Mouse (Mus musculus): ENCODE results near the gene Slc3a2.

Slc3a2 gene

DNA sequence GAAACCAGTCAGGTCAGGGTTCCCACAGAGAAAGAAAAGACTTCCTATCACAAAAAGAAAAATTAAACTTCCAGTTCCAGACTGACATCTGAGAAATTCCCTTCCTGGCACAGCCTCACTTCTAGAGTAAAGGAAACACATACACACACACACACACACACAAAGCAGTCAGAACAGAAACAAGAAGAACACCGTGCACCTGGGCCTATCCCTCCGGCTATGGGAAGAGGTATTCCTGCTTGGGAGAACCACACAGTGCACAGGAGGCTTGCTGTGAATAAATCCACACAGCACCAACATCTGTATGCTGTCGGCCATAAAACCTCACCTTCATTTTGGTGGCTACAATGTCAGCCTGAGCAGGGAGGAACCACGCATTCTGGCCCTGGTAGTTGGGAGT, 11.7 kb downstream of the Slc3a2 start:
- DNase-seq (ENCODE audit: low spot score in 2 of 2): no peak

DNA sequence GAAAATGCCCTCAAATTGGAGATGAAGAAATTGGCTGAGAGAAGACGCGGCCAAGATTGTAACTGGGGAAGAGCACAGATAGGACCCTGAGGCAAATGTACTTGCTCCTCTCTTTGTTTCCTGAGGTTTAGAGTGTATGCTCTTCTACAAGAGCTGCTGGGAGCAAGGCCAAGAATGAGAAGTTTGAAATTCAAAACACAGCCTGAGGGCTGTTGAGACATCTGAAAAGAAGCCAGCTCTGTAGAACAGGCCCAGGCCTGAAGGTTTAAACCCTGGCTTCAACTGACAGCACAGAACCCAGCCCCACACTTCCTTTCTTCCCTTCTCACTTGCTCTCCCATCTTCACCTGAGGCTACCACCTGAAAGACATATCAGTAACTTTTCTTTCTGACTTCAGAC, 13.1 kb downstream of the Slc3a2 start:
- no peak for DNase-seq (ENCODE audit: low spot score in 2 of 2)

DNA sequence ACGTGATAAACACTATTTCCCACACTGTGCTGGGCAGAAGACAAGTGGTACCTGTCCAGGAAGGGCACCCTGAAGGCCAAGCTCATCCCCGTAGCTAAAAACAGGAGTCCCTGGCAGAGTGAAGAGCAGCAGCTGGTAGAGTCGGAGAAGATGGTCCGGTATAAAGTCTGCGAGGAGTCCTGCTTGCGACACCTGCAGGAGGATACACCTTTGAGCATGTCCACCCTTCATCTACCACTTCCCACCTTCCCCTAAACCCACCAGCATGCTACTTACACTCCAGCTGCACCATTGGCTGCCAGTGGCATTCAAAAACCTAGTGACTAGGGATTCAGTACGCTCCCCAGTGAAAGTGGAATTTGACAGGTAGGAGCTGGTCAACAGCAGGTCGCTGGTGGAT, 14.2 kb downstream of the Slc3a2 start:
- no peak for DNase-seq (ENCODE audit: low spot score in 2 of 2)

DNA sequence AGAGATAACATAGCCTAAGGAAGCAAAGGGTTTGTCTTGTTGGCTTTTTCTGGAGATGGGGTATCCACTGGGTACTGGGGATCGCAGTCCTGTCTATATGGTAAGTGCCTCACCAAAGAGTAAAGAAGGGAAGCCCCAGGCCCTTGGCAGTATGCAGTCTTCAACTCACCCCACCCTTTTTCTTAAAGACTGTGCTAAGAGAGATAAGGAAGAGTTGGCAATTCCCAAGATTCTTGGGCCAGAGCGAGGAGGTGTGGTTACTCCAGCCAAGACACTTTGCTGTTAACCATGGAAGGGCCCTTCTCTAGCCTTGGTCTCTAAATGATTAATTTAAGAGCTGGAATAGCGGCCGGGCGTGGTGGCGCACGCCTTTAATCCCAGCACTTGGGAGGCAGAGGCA, 16.2 kb downstream of the Slc3a2 start:
- DNase-seq (ENCODE audit: low spot score in 2 of 2): no peak

DNA sequence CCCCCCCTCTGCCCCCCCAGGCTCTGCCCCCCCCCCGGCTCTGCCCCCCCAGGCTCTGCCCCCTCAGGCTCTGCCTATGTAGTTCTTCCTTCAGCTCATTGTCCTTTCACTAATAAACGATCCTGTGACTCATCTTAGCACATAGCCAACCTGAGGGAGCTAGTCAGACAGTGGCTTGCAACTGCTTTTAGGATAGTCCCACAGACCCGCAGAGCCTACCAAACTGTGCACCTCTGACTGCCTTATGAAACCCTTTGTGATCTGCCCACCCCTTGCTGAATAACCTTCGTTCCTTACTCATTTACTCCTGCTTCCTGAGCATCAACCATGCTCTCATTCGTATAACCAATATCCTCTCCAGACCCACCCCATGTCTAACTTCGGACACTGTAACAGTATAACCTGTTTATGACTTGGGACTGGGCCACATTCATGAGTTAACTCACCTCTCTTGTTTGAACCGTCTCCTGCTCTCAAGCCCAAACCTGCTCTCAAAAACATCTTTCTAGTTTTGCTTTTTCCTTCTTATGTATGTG, 17.0 kb downstream of the Slc3a2 start:
- DNase-seq (ENCODE audit: low spot score in 2 of 2): no peak

DNA sequence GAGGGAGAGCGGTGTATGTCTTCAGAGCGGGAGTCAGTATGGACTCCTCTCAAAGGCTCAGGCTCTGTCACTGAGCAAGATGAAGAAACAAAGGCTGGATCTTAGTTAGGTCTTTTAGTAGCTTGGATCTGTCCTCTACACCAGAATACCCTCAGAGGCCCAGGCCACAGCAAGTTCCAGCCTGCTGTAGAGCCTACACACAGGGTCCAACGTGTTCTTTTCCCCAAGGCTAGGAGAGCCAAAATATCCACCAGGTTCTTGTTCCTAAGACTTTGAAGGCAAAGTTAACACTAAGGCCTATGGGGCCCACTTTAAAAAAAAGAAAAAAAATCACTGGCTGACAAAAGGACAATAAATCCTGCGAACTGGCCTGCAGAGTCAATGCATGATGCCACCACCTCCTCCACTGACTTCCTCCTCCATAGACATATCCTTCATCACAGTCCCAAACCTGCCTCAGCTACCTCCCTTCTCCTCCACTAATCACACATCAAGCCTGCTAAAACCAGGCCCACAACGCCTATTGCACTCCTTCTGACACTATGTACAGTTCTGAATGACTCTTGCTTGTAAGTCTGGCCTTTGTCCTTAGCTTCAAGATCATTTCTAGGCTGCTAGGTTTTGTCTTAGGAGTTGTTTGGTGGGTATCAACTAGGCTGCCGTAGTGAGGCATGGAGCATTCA, 18.0 kb downstream of the Slc3a2 start:
- DNase-seq (ENCODE audit: low spot score in 2 of 2): no peak

DNA sequence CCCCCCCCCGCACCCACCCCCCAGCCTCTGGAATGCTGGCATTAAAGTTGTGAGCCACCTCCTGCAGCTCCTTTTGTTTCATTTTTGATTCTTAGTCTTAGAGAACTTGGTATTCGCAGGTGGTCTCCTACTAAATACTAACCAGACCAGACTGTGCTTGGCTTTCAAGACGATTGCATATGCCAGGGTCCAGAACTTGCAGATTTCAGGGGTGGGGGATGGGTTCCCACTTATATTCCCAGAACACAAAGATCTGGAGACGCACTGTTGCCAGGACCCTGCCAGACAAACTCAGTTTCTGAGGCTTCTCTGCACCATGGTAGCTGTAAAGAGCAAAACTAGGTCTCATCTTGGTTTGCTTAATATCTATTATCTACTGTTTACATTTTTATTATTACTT, 19.6 kb downstream of the Slc3a2 start:
- DNase-seq (ENCODE audit: low spot score in 2 of 2): no peak

DNA sequence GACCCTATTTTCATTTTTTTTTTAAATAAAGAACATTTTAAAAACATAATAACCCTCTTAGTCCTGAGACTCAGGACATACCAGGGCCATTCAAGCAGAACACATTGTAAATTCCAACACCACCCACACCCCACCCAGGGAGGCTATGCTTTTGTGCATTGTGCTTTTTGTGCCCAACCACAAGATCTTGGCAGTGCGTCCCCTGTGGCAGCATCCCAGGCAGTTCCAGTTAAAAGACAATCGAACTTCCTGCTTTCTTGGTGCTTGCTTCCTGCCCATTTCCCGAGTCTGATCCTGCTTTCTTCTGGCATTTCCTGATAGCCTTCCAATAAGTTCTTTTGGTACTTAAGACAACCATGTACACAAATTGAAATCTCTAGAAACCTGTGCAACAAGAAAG, 20.7 kb downstream of the Slc3a2 start:
- DNase-seq (ENCODE audit: low spot score in 2 of 2): no peak

DNA sequence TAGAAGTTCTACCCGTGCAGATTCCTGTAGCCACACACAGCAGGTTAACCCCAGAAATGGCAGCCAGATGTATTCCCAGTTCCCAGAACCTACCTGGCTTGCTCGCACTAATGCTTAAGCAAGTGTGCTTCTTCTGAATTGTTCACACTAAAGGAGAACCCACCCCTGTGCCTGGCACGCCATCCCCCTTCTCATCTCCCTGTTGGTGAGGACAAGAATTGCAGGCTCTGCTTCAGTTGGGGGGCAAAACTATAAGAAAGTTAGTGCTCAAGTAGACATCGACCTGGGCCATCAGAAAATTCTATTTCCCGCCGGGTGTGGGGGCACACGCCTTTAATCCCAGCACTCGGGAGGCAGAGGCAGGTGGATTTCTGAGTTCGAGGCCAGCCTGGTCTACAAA, 23.5 kb downstream of the Slc3a2 start:
- no peak for DNase-seq (ENCODE audit: low spot score in 2 of 2)

DNA sequence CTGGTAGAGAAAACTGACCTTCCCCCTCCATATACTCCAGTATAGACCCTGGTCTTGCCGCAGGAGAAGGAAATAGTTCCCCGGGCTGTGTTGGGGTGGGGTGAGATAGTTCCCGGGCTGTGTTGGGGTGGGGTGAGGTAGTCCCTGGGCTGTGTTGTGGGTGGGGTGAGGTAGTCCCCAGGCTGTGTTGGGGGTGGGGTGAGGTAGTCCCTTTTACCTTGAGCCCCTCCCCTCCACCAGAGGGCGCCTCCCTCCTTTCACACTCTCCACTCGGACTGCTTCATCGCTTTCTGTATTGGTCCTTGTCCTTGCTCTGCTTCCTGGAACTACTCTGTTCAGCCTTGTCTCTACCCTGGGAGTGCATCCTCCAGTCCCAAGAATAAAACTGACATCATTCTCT, 27.8 kb downstream of the Slc3a2 start:
- DNase-seq (ENCODE audit: low spot score in 2 of 2): no peak

DNA sequence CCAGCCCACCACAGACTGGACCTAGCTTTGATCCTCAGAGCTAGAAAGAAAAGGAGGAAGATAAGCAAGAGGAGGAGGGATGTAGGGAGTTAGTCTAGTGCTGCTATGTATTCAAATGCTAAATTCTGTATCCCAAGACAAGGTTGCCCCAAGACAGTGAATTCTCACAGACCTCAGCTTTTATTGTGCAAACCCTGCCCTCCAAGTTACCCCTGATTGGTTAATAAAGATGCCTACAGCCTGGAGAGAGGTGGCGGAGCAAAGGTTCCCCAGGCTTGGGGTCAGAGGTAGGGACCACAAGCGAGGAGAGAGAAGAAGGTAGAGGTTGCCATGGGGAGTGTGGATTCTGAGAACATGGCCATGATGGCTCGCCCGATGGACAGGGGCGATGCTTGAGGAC, 30.4 kb downstream of the Slc3a2 start:
- DNase-seq (ENCODE audit: low spot score in 2 of 2): no peak

DNA sequence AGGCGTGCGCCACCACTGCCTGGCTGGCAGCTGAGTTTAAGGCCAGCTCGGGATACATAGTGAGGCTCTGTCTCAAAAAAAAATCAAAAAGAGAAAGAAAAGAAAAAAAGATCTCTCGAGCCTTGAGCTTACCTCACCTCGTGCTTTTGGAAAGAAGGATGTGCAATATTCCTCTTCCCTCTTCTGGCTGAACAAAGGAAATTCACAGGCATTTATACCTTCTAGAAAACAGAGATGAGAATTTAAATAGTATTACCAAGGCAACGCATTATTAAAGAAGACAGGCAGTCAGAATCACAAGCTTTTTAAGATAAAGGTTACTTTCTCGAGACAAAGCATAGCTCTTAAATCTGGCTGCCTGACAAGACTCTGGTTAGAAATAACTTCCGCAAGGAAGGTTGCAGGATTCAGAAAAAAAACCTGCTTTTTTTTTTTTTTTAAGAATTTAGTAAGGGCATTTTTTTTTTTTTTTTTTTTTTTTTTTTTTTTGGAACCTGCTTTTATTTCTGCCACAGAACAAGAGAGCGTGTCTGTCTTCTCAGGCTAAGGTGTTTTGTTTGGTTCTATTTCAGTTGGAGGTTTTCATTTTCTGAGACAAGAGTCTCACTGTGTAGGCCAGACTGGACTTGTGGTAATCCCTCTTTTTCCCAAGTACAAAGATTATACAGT, 31.2 kb downstream of the Slc3a2 start:
- DNase-seq (ENCODE audit: low spot score in 2 of 2): no peak

DNA sequence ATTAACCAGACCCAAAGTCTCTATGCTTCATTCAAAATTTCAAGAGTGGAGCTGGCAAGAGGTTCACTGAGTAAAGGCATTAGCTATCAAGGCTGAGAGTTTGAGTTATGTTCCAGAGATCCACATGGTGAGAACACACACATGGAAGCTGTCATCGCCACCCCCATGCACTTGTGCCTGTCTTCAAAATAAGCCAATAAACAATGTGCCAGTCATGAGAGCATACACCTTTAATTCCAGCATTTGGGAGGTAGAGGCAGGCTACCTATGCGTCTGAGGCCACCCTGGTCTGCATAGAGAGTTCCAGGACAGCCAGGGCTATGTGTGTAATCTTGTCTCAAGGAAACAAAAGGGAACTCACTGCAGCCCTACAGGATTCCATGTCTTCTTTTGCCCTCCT, 39.5 kb downstream of the Slc3a2 start:
- no peak for DNase-seq (ENCODE audit: low spot score in 2 of 2)

DNA sequence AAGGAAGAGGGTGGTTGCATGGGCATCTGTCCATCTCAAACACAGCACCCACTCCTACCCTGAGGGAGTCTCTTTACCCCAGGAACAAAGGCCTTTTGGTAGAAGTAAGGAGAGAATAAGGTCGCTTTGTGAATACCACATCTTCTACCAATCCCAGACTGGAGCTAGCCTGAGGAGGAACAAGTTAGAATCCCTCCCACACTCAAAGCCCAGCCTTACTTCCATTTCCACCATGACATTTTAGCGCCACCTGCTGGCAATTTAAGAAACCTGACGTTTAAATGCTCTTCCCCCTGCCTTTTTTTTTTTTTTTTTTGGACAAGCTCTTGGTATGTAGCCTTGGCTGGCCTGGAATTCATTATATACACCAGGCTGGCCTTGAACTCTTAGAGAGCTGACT, 40.2 kb downstream of the Slc3a2 start:
- peak in 1 of 2 experiments; percentile 70 for DNase-seq (ENCODE audit: low spot score in 2 of 2)

DNA sequence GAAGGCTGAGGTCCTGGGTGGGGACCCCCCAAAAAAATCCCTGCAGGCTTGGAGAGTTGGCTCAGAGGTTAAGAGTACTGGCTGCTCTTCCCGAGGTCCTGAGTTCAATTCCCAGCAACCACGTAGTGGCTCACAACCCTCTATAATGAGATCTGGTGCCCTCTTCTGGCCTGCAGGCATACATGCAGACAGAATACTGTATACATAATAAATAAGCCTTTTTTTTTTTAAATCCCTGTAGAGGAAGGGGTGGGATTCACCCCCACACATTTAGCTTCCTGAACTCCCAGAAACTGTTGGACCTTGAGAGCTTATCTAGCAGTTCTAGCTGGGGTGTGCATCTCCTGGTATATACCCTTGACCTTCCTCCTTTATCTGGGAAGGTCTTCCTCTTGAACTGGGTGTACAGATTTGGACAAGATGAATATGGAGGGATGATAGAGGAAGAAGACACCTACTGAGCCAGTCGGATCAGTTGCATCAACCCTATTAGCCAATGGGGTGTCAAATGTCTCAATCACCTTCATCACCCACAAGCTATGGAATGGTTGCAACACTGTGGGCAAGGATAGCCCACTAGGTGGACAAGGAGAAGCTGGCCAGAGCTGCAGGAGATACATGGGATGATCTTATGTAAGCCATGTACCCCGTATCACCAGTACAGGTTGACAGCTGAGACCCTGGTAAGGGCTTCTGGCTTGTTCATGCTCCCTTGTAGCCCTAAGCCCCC, 41.4 kb downstream of the Slc3a2 start:
- DNase-seq (ENCODE audit: low spot score in 2 of 2): no peak

DNA sequence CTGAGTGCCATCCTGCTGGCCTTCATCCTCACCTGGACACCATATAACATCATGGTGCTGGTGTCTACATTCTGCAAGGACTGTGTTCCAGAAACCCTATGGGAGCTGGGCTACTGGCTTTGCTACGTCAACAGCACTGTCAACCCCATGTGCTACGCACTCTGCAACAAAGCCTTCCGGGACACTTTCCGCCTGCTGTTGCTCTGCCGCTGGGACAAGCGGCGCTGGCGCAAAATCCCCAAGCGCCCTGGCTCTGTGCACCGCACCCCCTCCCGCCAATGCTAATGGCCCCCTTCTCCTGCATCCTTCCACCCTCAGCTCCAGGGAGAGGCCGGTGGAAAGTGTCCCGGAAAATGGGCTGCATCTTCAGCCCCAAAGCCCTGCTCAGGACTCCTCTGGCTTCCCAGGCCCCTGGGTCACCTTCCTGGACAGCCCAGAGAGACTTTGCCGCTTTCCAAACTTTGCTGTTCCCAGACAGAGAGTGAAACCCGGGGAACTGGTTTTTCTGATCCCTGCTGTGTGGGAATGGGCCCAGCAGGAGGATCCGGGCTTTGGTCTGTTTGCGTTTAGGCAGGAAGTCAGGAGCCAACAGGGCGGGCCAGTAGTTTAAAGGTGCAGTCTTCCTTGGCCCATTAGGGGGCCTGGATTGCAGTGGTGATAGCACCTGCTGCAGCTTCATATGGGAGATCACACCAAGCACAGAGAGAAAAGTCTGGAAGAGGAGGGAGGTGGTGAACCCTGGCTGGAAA, 44.0 kb downstream of the Slc3a2 start:
- no peak for DNase-seq (ENCODE audit: low spot score in 2 of 2)

DNA sequence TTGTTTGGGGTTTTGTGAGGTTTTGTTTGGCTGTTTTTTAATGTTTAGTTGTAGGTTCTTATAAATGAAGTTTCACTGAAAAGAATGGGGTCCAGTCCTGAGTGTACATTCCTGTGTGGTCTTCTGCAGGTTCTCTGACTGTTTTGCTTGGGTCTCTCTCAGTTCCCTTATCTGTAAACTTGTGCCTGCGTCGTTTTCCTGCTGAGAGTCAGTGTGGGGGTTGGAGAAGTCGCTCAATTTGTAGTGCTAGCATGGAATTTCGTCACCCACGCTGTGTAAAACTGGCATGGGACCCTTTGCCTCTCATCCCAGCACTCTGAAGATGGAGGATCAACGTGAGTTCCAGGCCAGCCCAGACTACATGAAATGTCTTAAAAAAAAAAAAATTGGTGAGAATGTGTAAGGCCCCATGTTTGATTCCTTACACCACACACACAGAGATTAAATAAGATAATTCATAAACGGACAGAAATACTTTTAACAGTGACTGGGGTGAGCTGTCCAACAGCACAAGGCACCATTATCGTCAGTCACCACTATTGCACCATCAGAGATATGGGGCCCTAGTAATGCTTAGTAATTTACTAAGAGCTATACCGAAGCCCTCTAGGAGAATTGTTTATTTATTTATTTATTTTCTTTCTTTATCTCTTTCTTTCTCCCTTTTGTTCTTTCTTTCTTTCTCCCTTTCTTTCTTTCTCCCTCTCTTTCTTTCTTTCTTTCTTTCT, 49.7 kb downstream of the Slc3a2 start:
- no peak for DNase-seq (ENCODE audit: low spot score in 2 of 2)

DNA sequence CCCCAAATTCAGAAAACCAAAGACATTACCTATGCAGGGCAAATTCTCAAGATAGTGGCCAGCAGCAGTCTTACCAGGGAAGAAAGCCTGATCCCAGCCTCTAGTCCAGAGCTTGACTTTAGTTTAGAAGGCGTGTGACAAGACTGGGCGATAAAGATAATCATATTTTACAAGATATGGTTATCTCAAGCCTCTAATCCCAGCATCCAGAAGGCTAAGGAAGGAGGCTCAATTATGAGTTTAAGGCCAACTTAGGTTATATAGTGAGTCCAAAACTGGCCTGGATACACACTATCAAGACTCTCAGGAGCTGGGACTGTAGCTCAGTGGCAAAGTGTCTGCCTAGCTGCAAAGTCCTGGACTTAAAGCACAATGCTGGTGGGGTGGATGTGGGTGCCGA, 50.3 kb downstream of the Slc3a2 start:
- DNase-seq (ENCODE audit: low spot score in 2 of 2): no peak

DNA sequence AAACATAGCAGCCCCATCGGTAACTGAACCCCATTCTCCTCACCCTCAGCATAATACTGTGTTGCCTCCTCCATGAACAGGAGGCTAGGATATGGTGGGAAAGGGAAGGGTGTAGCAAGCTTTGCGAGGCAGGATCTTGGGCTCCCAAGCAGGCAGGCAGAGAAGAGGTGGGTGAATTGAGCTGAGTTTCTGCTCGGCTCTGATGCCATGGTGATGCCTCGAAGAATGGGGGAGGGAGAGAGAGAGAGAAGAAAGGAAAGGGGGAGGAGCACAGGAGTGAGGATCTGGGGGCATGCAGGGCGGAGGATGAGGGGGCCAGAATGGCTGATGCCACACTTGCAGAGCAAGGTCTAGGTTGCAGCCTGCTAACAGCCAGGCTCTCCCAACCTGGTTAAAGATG, 57.4 kb downstream of the Slc3a2 start:
- DNase-seq (ENCODE audit: low spot score in 2 of 2): peak in 1 of 2 experiments; percentile 38

DNA sequence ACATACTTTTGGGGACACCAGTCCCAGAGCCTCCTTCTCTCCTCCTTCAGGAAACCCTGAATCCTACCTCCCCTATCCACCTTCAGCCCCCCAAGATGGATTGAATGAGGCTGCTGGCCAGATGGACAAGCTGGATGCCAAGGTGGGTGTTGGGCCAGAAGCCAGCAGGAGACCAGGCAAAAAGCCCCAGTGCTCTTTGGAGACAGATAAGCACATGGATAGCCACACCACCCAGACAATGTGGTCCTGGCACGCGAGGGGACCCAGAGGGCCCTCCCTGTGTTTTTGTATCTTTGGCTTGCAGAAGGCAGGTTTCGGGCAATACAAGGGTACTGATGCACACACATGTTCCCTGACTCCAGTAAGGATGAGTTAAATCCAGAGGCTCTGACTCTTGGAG, 58.3 kb downstream of the Slc3a2 start:
- no peak for DNase-seq (ENCODE audit: low spot score in 2 of 2)

DNA sequence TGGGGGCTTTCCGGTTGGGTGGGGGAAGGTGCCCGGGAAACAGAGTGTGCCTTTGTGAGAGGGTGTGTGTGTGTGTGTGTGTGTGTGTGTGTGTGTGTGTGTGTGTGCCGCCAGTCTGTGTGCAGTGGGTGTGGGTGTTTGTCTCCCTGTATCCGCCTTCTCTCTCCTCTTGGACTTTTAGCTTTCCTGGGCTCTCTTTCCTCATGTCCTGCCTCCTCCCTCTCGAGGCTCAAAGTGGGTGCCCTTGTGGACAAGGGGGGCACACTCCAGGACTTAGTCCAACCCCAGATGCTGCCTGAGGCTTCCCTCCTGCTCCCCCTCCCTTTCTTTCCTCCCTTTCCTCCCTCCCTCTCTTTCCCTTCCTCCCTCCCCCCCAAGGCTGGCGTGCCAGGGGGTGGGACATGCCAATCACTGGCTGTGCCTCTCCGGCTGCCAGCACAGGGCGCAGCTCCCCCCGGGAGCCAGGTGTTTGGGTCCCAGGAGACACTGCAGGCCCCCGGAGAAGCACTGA, 59.2 kb downstream of the Slc3a2 start:
- peak; percentile 59 to 61 for DNase-seq (ENCODE audit: low spot score in 2 of 2)
